Mouse (Mus musculus): ENCODE measurements around the gene Azi2. TPM values are rescaled to one million over a fixed set of nuclear protein-coding genes. Genes with fewer than 3 reads are reported as not detected.

Gene Azi2
- 68.1 TPM for polyA plus RNA-seq (2017; shearing (Covaris generic))

DNA sequence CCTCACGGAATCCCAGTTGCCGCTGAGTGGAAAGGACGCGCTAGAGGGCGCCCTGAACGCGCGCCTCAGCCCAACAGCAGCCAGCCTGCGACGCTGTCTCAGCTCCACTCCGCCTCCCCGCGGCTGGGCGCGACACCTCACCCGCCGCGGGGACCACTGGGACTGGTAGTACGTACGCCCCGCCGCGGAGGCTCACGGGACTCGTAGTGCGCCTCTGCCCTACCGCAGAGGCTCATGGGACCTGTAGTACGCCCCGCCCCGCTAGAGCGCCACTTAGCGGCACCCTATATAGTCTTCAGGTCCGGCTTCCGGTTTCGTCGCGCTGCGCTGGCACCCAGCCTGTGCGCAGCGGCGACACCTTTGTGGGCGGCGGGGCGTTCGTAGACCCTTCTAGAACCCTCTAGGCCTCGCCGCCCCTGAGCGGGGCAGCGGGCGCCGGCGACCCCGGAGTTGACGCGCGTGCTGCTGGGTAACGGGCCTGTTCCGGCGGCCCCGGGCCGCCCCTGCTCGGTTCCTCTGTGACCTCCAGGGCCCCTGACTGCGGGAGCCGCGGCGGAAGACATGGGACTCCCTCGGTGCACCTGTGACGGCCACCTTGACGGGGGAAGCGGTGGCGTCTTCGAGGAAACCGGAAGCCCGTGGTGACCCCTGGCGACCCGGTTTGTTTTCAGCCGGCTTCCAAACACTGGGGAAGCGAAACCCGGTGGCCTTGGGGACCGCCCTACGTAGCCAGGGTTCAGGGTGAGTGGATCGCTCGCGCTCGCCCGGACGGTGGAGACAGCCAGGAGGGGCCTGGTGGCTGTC is at the start of gene Azi2:
TSS of gene Azi2 (plus strand) at position 282 of the 804 bp plus-strand sequence.

Other genes with a start within 250 kb of the Azi2 start
- gene Cmc1, start 109.7 kb downstream of the Azi2 start, polyA plus RNA-seq (2017; shearing (Covaris generic)), result 70.1 TPM